Mouse (Mus musculus) kidney, postnatal 4 days (tissue): Measurements from ENCODE around the gene Cald1.

Source experiments
- DNase-seq, 2 experiments: peaks; one replicate each; pipeline ENCODE4 v3.0.0; 2021; ENCODE audit warnings: mixed read lengths in 2 of 2

Cald1 gene

GRCm38 (mm10) chr6:34598121-34599065 is at the start of gene Cald1:
Gene Cald1, plus strand, starts transcription at chr6:34598500.
- peak; percentile 71 to 80 for DNase-seq

GRCm38 (mm10) chr6:34549017-34549416 is 49.3 kb upstream of the Cald1 start:
- DNase-seq, result peak; percentile 75 to 78

GRCm38 (mm10) chr6:34552489-34553157 is 45.7 kb upstream of the Cald1 start:
- no peak for DNase-seq

- no peak for DNase-seq
Measured at GRCm38 (mm10) chr6:34554291-34554997, 43.9 kb upstream of the Cald1 start.

GRCm38 (mm10) chr6:34559521-34559920 is 38.8 kb upstream of the Cald1 start:
- no peak for DNase-seq

GRCm38 (mm10) chr6:34565176-34565880 is 33.0 kb upstream of the Cald1 start:
- no peak for DNase-seq

- no peak for DNase-seq
Measured at GRCm38 (mm10) chr6:34567298-34567697, 31.0 kb upstream of the Cald1 start.

- DNase-seq, result no peak
Measured at GRCm38 (mm10) chr6:34579504-34580068, 18.7 kb upstream of the Cald1 start.

- no peak for DNase-seq
Measured at GRCm38 (mm10) chr6:34583365-34583764, 14.9 kb upstream of the Cald1 start.

GRCm38 (mm10) chr6:34588066-34588465 is 10.2 kb upstream of the Cald1 start:
- DNase-seq, result no peak

GRCm38 (mm10) chr6:34590716-34591115 is 7.6 kb upstream of the Cald1 start:
- DNase-seq, result no peak

GRCm38 (mm10) chr6:34593353-34593752 is 4.9 kb upstream of the Cald1 start:
- no peak for DNase-seq

GRCm38 (mm10) chr6:34597316-34597715 is 984 bp upstream of the Cald1 start:
- DNase-seq, result no peak

- DNase-seq, result no peak
Measured at GRCm38 (mm10) chr6:34599171-34599570, 871 bp downstream of the Cald1 start.

- peak; percentile 47 to 58 for DNase-seq
Measured at GRCm38 (mm10) chr6:34599631-34600111, 1.4 kb downstream of the Cald1 start.

- no peak for DNase-seq
Measured at GRCm38 (mm10) chr6:34600850-34601249, 2.5 kb downstream of the Cald1 start.

GRCm38 (mm10) chr6:34602091-34602490 is 3.8 kb downstream of the Cald1 start:
- no peak for DNase-seq

- DNase-seq, result peak; percentile 48 to 58
Measured at GRCm38 (mm10) chr6:34606407-34606806, 8.1 kb downstream of the Cald1 start.

- no peak for DNase-seq
Measured at GRCm38 (mm10) chr6:34608603-34609002, 10.3 kb downstream of the Cald1 start.

GRCm38 (mm10) chr6:34609892-34610829 is 11.9 kb downstream of the Cald1 start:
- DNase-seq, result peak; percentile 56 to 71

- no peak for DNase-seq
Measured at GRCm38 (mm10) chr6:34613122-34613521, 14.8 kb downstream of the Cald1 start.
